Mouse (Mus musculus): Measurements from ENCODE around the gene Olfr31. TPM values are rescaled to one million over a fixed set of nuclear protein-coding genes. Genes with fewer than 3 reads are reported as not detected.

Olfr31 gene
- polyA plus RNA-seq (2012; fragmentation: generic; extraction: Trizol), result under 1 TPM in 1 of 2 experiments, not detected in 1; 0.02 TPM

DNA sequence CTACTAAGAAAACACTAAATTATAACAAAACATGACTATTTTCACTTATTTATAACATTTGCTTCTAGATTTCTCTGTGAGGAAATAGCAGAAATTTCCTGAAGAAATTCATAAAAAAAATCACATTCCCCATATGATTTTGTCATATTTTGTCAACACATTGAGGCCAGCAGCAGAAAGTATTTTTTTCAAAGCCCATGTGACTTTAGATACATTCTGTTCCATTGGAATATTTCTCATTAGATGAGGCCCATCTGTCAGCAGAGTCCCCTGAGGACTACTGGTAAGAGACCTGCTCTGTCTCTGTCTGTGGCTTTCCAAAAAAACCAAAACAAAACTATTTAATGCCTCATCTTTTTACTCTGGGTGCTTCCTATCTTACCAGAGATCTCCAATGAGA lies at the start of gene Olfr31:
Olfr31 (plus strand) TSS at position 301 of the 400 bp plus-strand sequence.

GRCm38 (mm10) chr14:14345948-14346812 lies 23.6 kb downstream of the Olfr31 start, which contains the start of gene Il3ra:
TSS of gene Il3ra (plus strand) at chr14:14346275.

Other genes starting within 250 kb of the Olfr31 start
- 10 to 100 TPM; 14.3 to 65.5 TPM for gene Psmd6, start 201.8 kb upstream of the Olfr31 start, polyA plus RNA-seq (2012; fragmentation: generic; extraction: Trizol)
- gene Olfr720, start 136.0 kb upstream of the Olfr31 start, polyA plus RNA-seq (2012; fragmentation: generic; extraction: Trizol), result not detected
- 10 to 100 TPM; 26.5 to 46.3 TPM for gene Il3ra, start 23.4 kb downstream of the Olfr31 start, polyA plus RNA-seq (2012; fragmentation: generic; extraction: Trizol)
- not detected for gene Olfr721-ps1, start 78.5 kb downstream of the Olfr31 start, polyA plus RNA-seq (2012; fragmentation: generic; extraction: Trizol)